Mouse (Mus musculus): ENCODE results near the gene Lgr6.

DNA sequence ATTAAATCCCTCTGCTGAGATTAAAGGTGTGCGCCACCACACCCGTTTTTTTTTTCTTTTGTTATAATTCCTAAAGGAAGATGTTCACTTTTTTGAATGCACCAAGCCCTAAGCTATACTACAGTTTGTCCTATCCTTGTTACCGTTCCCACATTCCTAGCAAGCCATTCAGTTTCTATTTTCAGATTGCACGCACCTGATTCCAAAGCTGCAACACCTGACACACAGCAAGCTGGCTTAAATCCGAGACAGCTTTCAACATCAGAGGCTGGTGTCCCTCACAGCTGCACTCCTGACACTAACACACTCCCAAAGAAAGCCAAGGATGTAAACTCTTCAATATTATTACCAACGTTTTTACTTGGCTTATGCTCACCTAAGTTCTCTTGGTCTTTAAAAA is 168.7 kb downstream of the Lgr6 start:
- TF ChIP-seq CTCF (IDR thresholded peaks at IDR 0.05; ENCODE audit: control insufficient read depth, insufficient read depth, low read length) (no peak), POLR2A (IDR thresholded peaks at IDR 0.05; ENCODE audit: borderline replicate concordance, control insufficient read depth, low read depth, low read length) (no peak)
